7 mouse cellular contexts compared by ENCODE assay signal in the genomic region with DNA sequence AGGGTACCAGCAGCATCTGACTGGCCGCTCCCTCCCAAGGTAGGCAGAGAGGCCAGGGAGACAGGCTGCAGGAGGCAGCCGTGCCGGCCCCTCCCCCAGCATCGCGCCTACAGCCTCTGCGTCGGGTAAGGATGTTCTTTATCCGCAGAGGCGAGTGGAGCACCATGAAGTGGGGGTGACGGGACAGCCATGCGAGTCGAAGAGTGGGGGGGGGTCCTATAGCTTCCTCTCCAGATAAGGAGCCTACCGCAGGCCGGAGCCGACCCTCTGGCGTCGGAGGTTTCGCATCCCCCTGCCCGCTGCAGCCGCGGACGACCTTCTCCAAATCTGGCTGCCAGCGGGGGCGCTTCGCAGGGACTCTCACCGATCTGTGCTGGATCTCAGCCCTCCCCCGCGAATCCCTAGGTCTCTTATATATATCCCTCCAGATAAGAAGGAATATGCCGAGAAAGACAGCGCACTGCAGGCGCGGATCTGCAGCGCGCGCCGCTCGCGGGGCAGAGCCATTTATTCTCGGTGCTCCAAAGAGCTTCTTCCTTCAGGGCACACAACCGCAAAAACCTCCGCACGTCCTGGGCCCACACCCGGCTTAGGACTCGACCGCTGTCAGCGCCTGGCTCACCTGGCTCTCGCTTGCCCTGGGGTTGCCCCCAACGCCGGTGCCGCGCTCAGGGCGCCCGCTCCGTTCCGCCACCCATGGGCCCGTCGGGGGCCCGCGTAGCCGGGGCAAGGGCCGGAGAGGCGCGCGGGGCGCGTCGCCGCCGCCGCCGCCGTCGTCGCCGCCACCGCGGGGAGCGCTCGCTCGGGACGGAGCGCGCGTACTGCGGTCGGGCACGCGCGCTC. TPM values are rescaled to one million over a fixed set of nuclear protein-coding genes. Genes with fewer than 3 reads are reported as not detected.
DNase-seq lines count a peak whose midpoint lies in the region; ATAC-seq and TF ChIP-seq lines count a peak whose summit lies in the region.

No protein-coding gene starts in this region.

- H3K27ac ChIP-seq in cerebellum, adult 2 months (ENCODE audit: insufficient read depth, low read length) = peak overlapping the region; percentile 98
- 0 out of 2 replicates have a peak overlapping the region, but pooled peaks have one; percentile 19 for H3K27ac ChIP-seq in lung, embryonic 15.5 days

- WGBS in cerebellum, adult 2 months = under 1% methylated on average over 89 of the region's 89 CpGs
- whole genome bisulfite sequencing in lung, embryonic 15.5 days = 1% methylated on average over 74 of the region's 89 CpGs

- ATAC-seq in lung, embryonic 15.5 days (ENCODE audit: borderline replicate concordance, extremely low read depth, low FRiP score, low TSS enrichment) = peak; percentile 58; the same call in 1 of the 2 replicates

- no peak for TF ChIP-seq CTCF in cerebellum, adult 2 months (IDR thresholded peaks at IDR 0.05; ENCODE audit: borderline replicate concordance, insufficient read depth, low read depth, low read length)

- H3K36me3 ChIP-seq in lung, embryonic 15.5 days = no peaks in the 10 kb centered on the region

- H3K4me3 ChIP-seq in cerebellum, adult 2 months (replicated peaks; ENCODE audit: insufficient read depth, low read depth, low read length) = peak overlapping the region; percentile 89
- H3K4me3 ChIP-seq in lung, embryonic 15.5 days = peak overlapping the region; percentile 68

- no peaks in the 10 kb centered on the region for H3K27me3 ChIP-seq in cerebellum, adult 2 months (ENCODE audit: control insufficient read depth, insufficient read depth, low read length)
- H3K27me3 ChIP-seq in lung, embryonic 15.5 days = peaks cover 68% of the 10 kb centered on the region

- H3K4me2 ChIP-seq in lung, embryonic 15.5 days = peak overlapping the region; percentile 98

- peak; percentile 41; the same call in 1 of the 2 replicates for TF ChIP-seq POLR2A in cerebellum, adult 2 months (IDR thresholded peaks at IDR 0.05; ENCODE audit: borderline replicate concordance, insufficient read depth, low read length)

- peak; percentile 8 to 22 for DNase-seq in thymus, postnatal 10 days (ENCODE audit: low spot score in 2 of 2)
- no peak for DNase-seq in thymus, postnatal 0 days (ENCODE audit: low spot score)
- peak; percentile 84 to 87 for DNase-seq in cerebellum, adult 2 months
- peak; percentile 58 to 69 for DNase-seq in frontal cortex, postnatal 10 days (ENCODE audit: low spot score in 2 of 2)
- peak; percentile 9 to 48 for DNase-seq in kidney, postnatal 36 days
- DNase-seq in right cerebral cortex, postnatal 14 days = peak; percentile 63

- peak overlapping the region; percentile 63 for H3K9ac ChIP-seq in lung, embryonic 15.5 days

- no peaks in the 10 kb centered on the region for H3K9me3 ChIP-seq in lung, embryonic 15.5 days

- H3K4me1 ChIP-seq in cerebellum, adult 2 months (ENCODE audit: control insufficient read depth, insufficient read depth, low read length) = peaks cover 33% of the 10 kb centered on the region
- peaks cover 19% of the 10 kb centered on the region for H3K4me1 ChIP-seq in lung, embryonic 15.5 days

RNA-seq across cellular contexts. Expression of a gene that starts 1.1 kb away (rescaled TPM):
- 0.34 and 0.58 TPM in 2 replicates for polyA plus RNA-seq in thymus, postnatal 0 days (2015; fragmentation: Nextera tagmentation; extraction: Ambion mirVana)
- polyA plus RNA-seq in cerebellum, adult 2 months (2012; rRNA removed) = 85.8 and 90.1 TPM in 2 replicates
- 2.5 and 2.7 TPM in 2 replicates for polyA plus RNA-seq in lung, embryonic 15.5 days (2015; fragmentation: Nextera tagmentation; extraction: Ambion mirVana)

RNA-seq across cellular contexts. Expression of a gene that starts 26.0 kb away (rescaled TPM):
- not detected in 2 replicates for polyA plus RNA-seq in thymus, postnatal 0 days (2015; fragmentation: Nextera tagmentation; extraction: Ambion mirVana)
- not detected in 2 replicates for polyA plus RNA-seq in cerebellum, adult 2 months (2012; rRNA removed)
- polyA plus RNA-seq in lung, embryonic 15.5 days (2015; fragmentation: Nextera tagmentation; extraction: Ambion mirVana) = not detected in 2 replicates

RNA-seq across cellular contexts. Expression of a gene that starts 33.7 kb away (rescaled TPM):
- 92.2 and 93.5 TPM in 2 replicates for polyA plus RNA-seq in thymus, postnatal 0 days (2015; fragmentation: Nextera tagmentation; extraction: Ambion mirVana)
- 67.5 and 73.4 TPM in 2 replicates for polyA plus RNA-seq in cerebellum, adult 2 months (2012; rRNA removed)
- polyA plus RNA-seq in lung, embryonic 15.5 days (2015; fragmentation: Nextera tagmentation; extraction: Ambion mirVana) = 74.7 and 80.1 TPM in 2 replicates

RNA-seq across cellular contexts. Expression of a gene that starts 41.3 kb away (rescaled TPM):
- polyA plus RNA-seq in thymus, postnatal 0 days (2015; fragmentation: Nextera tagmentation; extraction: Ambion mirVana) = not detected in 2 replicates
- polyA plus RNA-seq in cerebellum, adult 2 months (2012; rRNA removed) = not detected in 2 replicates
- not detected in 2 replicates for polyA plus RNA-seq in lung, embryonic 15.5 days (2015; fragmentation: Nextera tagmentation; extraction: Ambion mirVana)

RNA-seq across cellular contexts. Expression of a gene that starts 49.9 kb away (rescaled TPM):
- polyA plus RNA-seq in thymus, postnatal 0 days (2015; fragmentation: Nextera tagmentation; extraction: Ambion mirVana) = not detected in 2 replicates
- not detected in 2 replicates for polyA plus RNA-seq in cerebellum, adult 2 months (2012; rRNA removed)
- not detected in 2 replicates for polyA plus RNA-seq in lung, embryonic 15.5 days (2015; fragmentation: Nextera tagmentation; extraction: Ambion mirVana)

Comparison
In these comparisons a context has a peak if more than half of its experiments do, and no peak if none do; other contexts are left out.
1. RNA of a gene that starts 1.1 kb away (polyA plus RNA-seq): 85.8 to 90.1 TPM in cerebellum, adult 2 months; 2.5 to 2.7 TPM in lung, embryonic 15.5 days and 0.34 to 0.58 TPM in thymus, postnatal 0 days; every median in the first group is over 10 times any median in the second.